Mouse (Mus musculus) thymus, adult 2 months (tissue): ENCODE results near the gene Tfec.

ENCODE experiments used
- CTCF ChIP-seq: fragments of 200-500 bp; IDR thresholded peaks from 2 replicates; pipeline ENCODE4 v1.5.1; 2012; ENCODE audit warnings: mild to moderate bottlenecking, control low read depth, low read length, moderate library complexity, borderline replicate concordance; ENCODE audit not compliant: control insufficient read depth, poor library complexity, insufficient read depth; ENCODE audit errors: extremely low read depth
- POLR2A ChIP-seq: fragments of 200-500 bp; IDR thresholded peaks from 2 replicates; pipeline ENCODE4 v1.6.1; 2012; ENCODE audit warnings: mild to moderate bottlenecking, low read length, control low read depth, moderate library complexity; ENCODE audit not compliant: control insufficient read depth, poor library complexity, insufficient read depth; ENCODE audit errors: extremely low read depth

DNA sequence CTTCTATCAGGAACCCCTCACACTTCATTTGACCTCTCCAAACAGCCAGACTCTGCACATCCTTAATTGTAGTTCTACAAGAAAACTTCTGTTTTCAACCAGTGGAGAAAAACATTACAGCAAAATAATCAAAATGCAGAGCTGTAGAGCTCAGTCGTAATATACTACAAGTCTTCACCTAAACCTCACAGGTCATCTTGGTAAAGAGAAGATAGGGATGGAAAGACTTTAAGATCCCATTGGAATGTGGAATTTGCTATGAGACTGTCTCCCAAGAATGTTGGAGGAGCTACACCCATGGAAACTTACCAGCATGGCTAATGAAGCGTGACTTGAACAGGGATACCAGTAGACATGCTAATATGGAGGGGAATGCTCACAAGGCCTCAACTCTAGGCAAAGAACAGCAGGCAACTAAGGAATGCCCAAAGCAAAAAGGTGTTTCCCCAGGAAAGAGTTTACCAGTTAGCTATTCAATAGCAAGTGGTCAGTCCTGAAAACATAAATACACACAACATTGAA is 24.2 kb downstream of the Tfec start:
- no peak for TF ChIP-seq CTCF
- TF ChIP-seq POLR2A = no peak
